Mouse (Mus musculus) heart, postnatal 0 days (tissue): ENCODE data around the gene Zbtb8b. TPM values are rescaled to one million over a fixed set of nuclear protein-coding genes. Genes with fewer than 3 reads are reported as not detected.

ENCODE experiments used
- ATAC-seq: fragments of 200-750 bp; cut with Nextera tagmentation; 2 replicates; pipeline ENCODE4 v1.8.0; 2017; ENCODE audit warnings: low read depth, moderate number of reproducible peaks, moderate library complexity; ENCODE audit not compliant: insufficient read depth
- DNase-seq: peaks from one replicate; pipeline ENCODE4 v3.0.0-alpha.2; 2016; ENCODE audit warnings: low spot score
- H3K27ac ChIP-seq: fragments of 300-500 bp; sonication (generic); 2 replicates; pipeline ENCODE4 v1.5.1; 2014; ENCODE audit warnings: low read depth, mild to moderate bottlenecking
- H3K27me3 ChIP-seq: fragments of 300-500 bp; sonication (generic); 2 replicates; pipeline ENCODE4 v1.6.1; 2014; ENCODE audit warnings: low read length, mixed read lengths; ENCODE audit not compliant: control insufficient read depth, insufficient read depth
- H3K36me3 ChIP-seq: fragments of 300-500 bp; sonication (generic); replicated peaks from 2 replicates; pipeline ENCODE4 v1.6.1; 2014; ENCODE audit warnings: low read length, mixed read lengths; ENCODE audit not compliant: control insufficient read depth, insufficient read depth
- H3K4me1 ChIP-seq: fragments of 300-500 bp; sonication (generic); 2 replicates; pipeline ENCODE4 v1.6.1; 2014; ENCODE audit warnings: antibody characterized with exemption; ENCODE audit not compliant: control insufficient read depth, insufficient read depth
- H3K4me2 ChIP-seq: fragments of 300-500 bp; sonication (generic); 2 replicates; pipeline ENCODE4 v1.6.1; 2014; ENCODE audit warnings: low read depth, mild to moderate bottlenecking, low read length, moderate library complexity
- H3K4me3 ChIP-seq: fragments of 300-500 bp; sonication (generic); 2 replicates; pipeline ENCODE4 v1.5.1; 2014; ENCODE audit warnings: low read depth, low read length
- H3K9ac ChIP-seq: fragments of 300-500 bp; sonication (generic); replicated peaks from 2 replicates; pipeline ENCODE4 v1.6.1; 2014; ENCODE audit warnings: low read depth, low read length, mixed read lengths
- H3K9me3 ChIP-seq: fragments of 300-500 bp; sonication (generic); replicated peaks from 2 replicates; pipeline ENCODE4 v1.6.1; 2016; ENCODE audit warnings: low read length; ENCODE audit not compliant: control insufficient read depth
- CTCF ChIP-seq: IDR thresholded peaks from 2 replicates; pipeline ENCODE4 v1.5.1; 2016; ENCODE audit warnings: antibody characterized with exemption, control low read depth, low read depth
- EP300 ChIP-seq: IDR thresholded peaks from 2 replicates; pipeline ENCODE4 v1.6.1; 2016; ENCODE audit warnings: antibody characterized with exemption, low read depth
- WGBS: fragments of 180-500 bp; shearing (Covaris S2); extraction: QIAGEN DNeasy Blood & Tissue Kit; methylation state at CpG from one replicate; pipeline ENCODE4 v1.1.7; 2014; 5-methylcytosine and 5-hydroxymethylcytosine counted together
- polyA plus RNA-seq: library from polyadenylated mRNA; unstranded; fragments of >200 nt; fragmentation: Nextera tagmentation; extraction: Ambion mirVana; gene quantifications from 2 replicates; pipeline ENCODE4 v1.2.1, GENCODE M21; 2015
- total RNA-seq: library from RNA; depleted of rRNA; stranded (reverse); fragments of >200 nt; gene quantifications from 2 replicates; pipeline ENCODE4 v1.2.3, GENCODE M21; 2014; ENCODE audit warnings: low replicate concordance; rRNA removed

The Zbtb8b gene
- total and polyA plus RNA-seq, 2 experiments from 2014 or later, result 1.6 to 1.9 TPM

DNA sequence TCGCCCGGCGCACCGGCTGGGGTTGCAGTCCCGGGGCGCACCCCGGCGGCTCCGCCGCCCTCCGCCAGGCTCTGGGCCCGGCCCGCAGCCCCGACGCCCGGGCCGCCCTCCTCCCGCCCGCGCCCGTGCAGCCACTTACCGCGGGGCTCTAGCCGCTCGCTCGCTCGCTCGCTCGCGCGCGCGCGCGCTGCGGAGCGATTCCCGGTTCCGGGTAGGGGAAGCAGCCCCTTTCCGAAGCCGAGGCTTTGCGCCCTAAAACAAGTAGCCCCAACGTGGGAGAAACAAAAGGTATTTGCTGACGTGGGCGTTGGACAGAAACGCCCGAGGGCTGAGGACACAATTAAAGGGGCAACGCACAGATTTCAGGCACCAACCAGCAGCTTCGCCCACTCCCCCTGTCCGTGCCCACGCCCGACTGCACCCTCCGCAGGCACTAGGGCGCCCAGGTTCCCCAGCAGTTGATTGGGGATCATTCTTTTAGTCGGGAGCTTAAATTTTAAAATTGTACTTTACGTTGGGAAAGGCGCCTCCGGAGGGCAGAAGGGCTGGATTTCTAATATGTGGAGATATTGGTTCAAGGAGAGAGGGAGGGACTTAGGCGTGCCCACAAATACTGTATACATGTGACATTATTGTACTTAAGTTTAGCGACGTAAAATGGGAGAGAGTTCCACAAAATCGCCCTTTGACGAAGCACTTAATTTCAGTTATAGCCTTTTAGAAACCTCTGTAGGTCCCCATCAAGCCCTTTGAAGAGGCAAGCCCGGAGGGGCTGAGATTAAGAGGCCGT is 62.9 kb downstream of the Zbtb8b start, which contains the start of gene Zbtb8a:
Gene Zbtb8a (minus strand): TSS at position 516 of the 790 bp plus-strand sequence.
- peak within 1 kb of the TSS; percentile 93 for H3K4me2 ChIP-seq
- H3K4me3 ChIP-seq, result peak within 1 kb of the TSS; percentile 89
- H3K27ac ChIP-seq, result peak within 1 kb of the TSS; percentile 81
- peak; percentile 67 for ATAC-seq
- H3K36me3 ChIP-seq, result no peaks in the 10 kb centered on the region
- H3K9ac ChIP-seq, result peak within 1 kb of the TSS; percentile 92
- H3K9me3 ChIP-seq, result no peaks in the 10 kb centered on the region
- 2% methylated on average over 61 of the region's 65 CpGs for WGBS
- TF ChIP-seq EP300 (no peak), CTCF (no peak)
- H3K27me3 ChIP-seq, result no peaks in the 10 kb centered on the region
- peak; percentile 52 for DNase-seq
- H3K4me1 ChIP-seq, result no peaks in the 10 kb centered on the region

DNA sequence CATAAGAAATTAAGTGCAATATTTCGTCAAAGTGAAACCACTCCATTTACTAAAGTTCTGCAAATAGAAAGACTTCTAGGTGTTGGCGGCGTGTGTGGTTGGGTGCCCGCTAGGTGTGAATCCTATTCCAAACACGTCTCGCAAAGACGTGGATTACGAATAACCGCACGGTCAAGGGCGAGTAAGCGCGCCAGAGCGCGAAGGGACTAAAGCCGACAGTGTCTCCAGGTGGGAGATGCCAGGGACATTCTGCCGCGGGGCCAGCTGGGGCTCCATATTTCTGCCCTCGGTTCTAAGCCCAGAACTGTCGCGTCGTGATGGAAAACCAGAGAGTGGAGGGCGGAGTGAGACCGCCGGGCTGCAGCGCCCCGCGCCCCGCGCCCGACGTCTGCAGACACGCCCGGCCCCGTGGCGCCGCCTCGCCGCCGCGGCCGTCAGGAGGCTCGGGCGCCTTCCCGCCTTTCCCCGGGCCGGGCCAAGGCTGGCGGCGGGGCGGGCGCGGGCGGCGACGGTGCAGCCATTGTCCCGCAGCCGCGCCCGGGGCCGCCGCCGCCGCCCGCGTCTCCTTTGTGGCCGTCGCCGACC is 63.6 kb downstream of the Zbtb8b start:
- Histone ChIP-seq H3K9me3 (no peaks in the 10 kb centered on the region), H3K36me3 (no peaks in the 10 kb centered on the region), H3K27me3 (no peaks in the 10 kb centered on the region), H3K27ac (peak overlapping the region; percentile 81), H3K4me1 (no peaks in the 10 kb centered on the region), H3K4me3 (peak overlapping the region; percentile 89), H3K9ac (peak overlapping the region; percentile 92), H3K4me2 (peak overlapping the region; percentile 93)
- peak; percentile 34 for DNase-seq
- WGBS, result under 1% methylated on average over 61 of the region's 68 CpGs
- ATAC-seq, result peak; percentile 69
- TF ChIP-seq CTCF (no peak), EP300 (no peak)

DNA sequence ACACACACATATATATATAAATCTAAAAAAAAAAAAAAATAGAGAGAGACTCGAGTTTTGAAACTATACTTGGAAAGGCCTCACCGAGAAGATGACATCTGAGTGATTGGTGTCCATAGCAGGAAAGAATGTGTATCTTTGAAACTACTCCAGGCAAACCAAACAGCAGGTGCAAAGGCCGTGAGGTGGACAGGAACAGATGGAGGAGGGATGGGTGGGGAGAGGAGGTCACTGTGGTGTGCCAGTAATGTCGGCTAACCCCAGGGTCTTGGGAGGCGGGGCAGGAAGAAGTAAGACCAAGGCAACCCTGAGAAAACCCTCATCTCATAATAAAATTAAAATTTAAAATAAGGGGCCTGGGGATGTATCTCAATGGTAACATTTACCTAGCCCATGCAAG is 64.8 kb downstream of the Zbtb8b start:
- Histone ChIP-seq H3K9me3 (no peaks in the 10 kb centered on the region), H3K36me3 (no peaks in the 10 kb centered on the region), H3K27me3 (no peaks in the 10 kb centered on the region), H3K9ac (no peak overlapping the region), H3K4me2 (no peak overlapping the region), H3K27ac (no peak overlapping the region), H3K4me3 (no peak overlapping the region), H3K4me1 (no peaks in the 10 kb centered on the region)
- 75% methylated on average over 5 of the region's 5 CpGs for WGBS
- TF ChIP-seq CTCF, result no peak
- TF ChIP-seq EP300, result no peak
- no peak for DNase-seq
- no peak for ATAC-seq

Other genes starting within 250 kb of the Zbtb8b start
- 7.8 and 9.0 TPM in 2 replicates for gene C77080, start 179.4 kb downstream of the Zbtb8b start, total RNA-seq
- 0.77 and 0.78 TPM in 2 replicates for gene C77080, start 179.4 kb downstream of the Zbtb8b start, polyA plus RNA-seq
- gene Sync, start 153.2 kb downstream of the Zbtb8b start, total RNA-seq, result 1.4 and 1.9 TPM in 2 replicates
- 3.4 and 3.8 TPM in 2 replicates for gene Sync, start 153.2 kb downstream of the Zbtb8b start, polyA plus RNA-seq
- 97.3 and 101 TPM in 2 replicates for gene Rbbp4, start 105.5 kb downstream of the Zbtb8b start, total RNA-seq
- 221 and 222 TPM in 2 replicates for gene Rbbp4, start 105.5 kb downstream of the Zbtb8b start, polyA plus RNA-seq
- gene Zbtb8os, start 105.2 kb downstream of the Zbtb8b start, total RNA-seq, result 13.5 and 20.8 TPM in 2 replicates
- 32.2 and 33.7 TPM in 2 replicates for gene Zbtb8os, start 105.2 kb downstream of the Zbtb8b start, polyA plus RNA-seq
- 14.0 and 15.4 TPM in 2 replicates for gene Zbtb8a, start 62.7 kb downstream of the Zbtb8b start, total RNA-seq
- 7.0 TPM in 2 replicates for gene Zbtb8a, start 62.7 kb downstream of the Zbtb8b start, polyA plus RNA-seq
- 46.3 and 58.4 TPM in 2 replicates for gene Bsdc1, start 20.7 kb upstream of the Zbtb8b start, total RNA-seq
- gene Bsdc1, start 20.7 kb upstream of the Zbtb8b start, polyA plus RNA-seq, result 18.7 and 20.1 TPM in 2 replicates
- not detected in 2 replicates for gene Tssk3, start 50.2 kb upstream of the Zbtb8b start, total RNA-seq
- gene Tssk3, start 50.2 kb upstream of the Zbtb8b start, polyA plus RNA-seq, result not detected in 2 replicates
- gene Fam229a, start 50.3 kb upstream of the Zbtb8b start, total RNA-seq, result not detected in 2 replicates
- gene Fam229a, start 50.3 kb upstream of the Zbtb8b start, polyA plus RNA-seq, result 0.22 and 0.52 TPM in 2 replicates
- gene Marcksl1, start 72.7 kb upstream of the Zbtb8b start, total RNA-seq, result 183 and 192 TPM in 2 replicates
- 135 and 138 TPM in 2 replicates for gene Marcksl1, start 72.7 kb upstream of the Zbtb8b start, polyA plus RNA-seq
- 25.8 and 34.5 TPM in 2 replicates for gene Hdac1, start 101.9 kb upstream of the Zbtb8b start, total RNA-seq
- 73.6 and 77.9 TPM in 2 replicates for gene Hdac1, start 101.9 kb upstream of the Zbtb8b start, polyA plus RNA-seq
- 2.0 and 8.9 TPM in 2 replicates for gene Lck, start 132.8 kb upstream of the Zbtb8b start, total RNA-seq
- 0.71 and 0.99 TPM in 2 replicates for gene Lck, start 132.8 kb upstream of the Zbtb8b start, polyA plus RNA-seq
- gene Fam167b, start 137.7 kb upstream of the Zbtb8b start, total RNA-seq, result 4.6 and 6.2 TPM in 2 replicates
- gene Fam167b, start 137.7 kb upstream of the Zbtb8b start, polyA plus RNA-seq, result 6.1 and 6.2 TPM in 2 replicates
- gene Eif3i, start 159.8 kb upstream of the Zbtb8b start, total RNA-seq, result 408 and 443 TPM in 2 replicates
- 169 and 172 TPM in 2 replicates for gene Eif3i, start 159.8 kb upstream of the Zbtb8b start, polyA plus RNA-seq
- gene Tmem234, start 159.8 kb upstream of the Zbtb8b start, total RNA-seq, result 108 and 115 TPM in 2 replicates
- 150 and 161 TPM in 2 replicates for gene Tmem234, start 159.8 kb upstream of the Zbtb8b start, polyA plus RNA-seq
- 9.8 TPM in 1 of 2 replicates, not detected in the other for gene Dcdc2b, start 173.4 kb upstream of the Zbtb8b start, total RNA-seq
- gene Dcdc2b, start 173.4 kb upstream of the Zbtb8b start, polyA plus RNA-seq, result 1.5 and 1.9 TPM in 2 replicates
- gene Iqcc, start 178.2 kb upstream of the Zbtb8b start, total RNA-seq, result 6.3 TPM in 2 replicates
- 23.0 and 26.3 TPM in 2 replicates for gene Iqcc, start 178.2 kb upstream of the Zbtb8b start, polyA plus RNA-seq
- 41.9 and 55.1 TPM in 2 replicates for gene Ccdc28b, start 183.1 kb upstream of the Zbtb8b start, total RNA-seq
- 58.0 and 58.6 TPM in 2 replicates for gene Ccdc28b, start 183.1 kb upstream of the Zbtb8b start, polyA plus RNA-seq
- 28.3 and 28.5 TPM in 2 replicates for gene Txlna, start 200.2 kb upstream of the Zbtb8b start, total RNA-seq
- gene Txlna, start 200.2 kb upstream of the Zbtb8b start, polyA plus RNA-seq, result 22.7 and 23.2 TPM in 2 replicates
- 48.8 and 52.3 TPM in 2 replicates for gene Kpna6, start 231.9 kb upstream of the Zbtb8b start, total RNA-seq
- gene Kpna6, start 231.9 kb upstream of the Zbtb8b start, polyA plus RNA-seq, result 9.3 and 10.4 TPM in 2 replicates